19 mouse cellular contexts compared by ENCODE assay signal in genomic region chr11:117880977-117881358, GRCm38 (mm10). TPM values are rescaled to one million over a fixed set of nuclear protein-coding genes. Genes with fewer than 3 reads are reported as not detected.
DNase-seq lines count a peak whose midpoint lies in the region; ATAC-seq and TF ChIP-seq lines count a peak whose summit lies in the region.
"Had no signal": no experiment of that assay in that cellular context is flagged by ENCODE, and none has a peak within 500 bp of the region (broad histone marks: within the 10 kb centered on the region; RNA-seq: fewer than 3 reads in every experiment).

No protein-coding gene starts in this region.

- ATAC-seq in lung, embryonic 14.5 days (ENCODE audit: insufficient read depth) = no peak
- no peak for ATAC-seq in megakaryocyte-erythroid progenitor cell, adult 5-6 weeks (replicated peaks; ENCODE audit: low FRiP score, low TSS enrichment, poor library complexity, severe bottlenecking)
- ATAC-seq: inflammation-experienced regulatory T-cells, adult 6 months; Patski had no signal

- H3K36me3 ChIP-seq in heart, embryonic 10.5 days = no peaks in the 10 kb centered on the region
- H3K36me3 ChIP-seq in lung, embryonic 14.5 days (ENCODE audit: insufficient read depth) = no peaks in the 10 kb centered on the region
- H3K36me3 ChIP-seq in myocyte (ENCODE audit: control insufficient read depth, insufficient read depth) = no peaks in the 10 kb centered on the region

- no peak for TF ChIP-seq POLR2A in myocyte (IDR thresholded peaks at IDR 0.05; ENCODE audit: insufficient read length, low read depth)

- no peak for DNase-seq in heart, embryonic 10.5 days (ENCODE audit: low spot score)
- no peak for DNase-seq in heart, adult 18-20 months
- DNase-seq in lung, embryonic 14.5 days = no peak
- no peak for DNase-seq in lung, postnatal 10 days
- DNase-seq in adipocyte (ENCODE audit: low spot score) = peak; percentile 47
- no peak for DNase-seq in gastrocnemius, postnatal 25 days
- DNase-seq: adrenal gland, postnatal 10 days; embryo, embryonic 11 days; thymus, postnatal 4 days had no signal

- H3K27me3 ChIP-seq in heart, embryonic 10.5 days (ENCODE audit: insufficient read depth, poor library complexity, severe bottlenecking) = peaks cover 6% of the 10 kb centered on the region; the same call in 1 of the 2 replicates
- H3K27me3 ChIP-seq in lung, embryonic 14.5 days (ENCODE audit: insufficient read depth, low read length) = no peaks in the 10 kb centered on the region
- no peaks in the 10 kb centered on the region for H3K27me3 ChIP-seq in myocyte (ENCODE audit: control insufficient read depth, insufficient read depth, insufficient read length)
- H3K27me3 ChIP-seq: Patski had no signal

- no peaks in the 10 kb centered on the region for H3K9me3 ChIP-seq in heart, embryonic 10.5 days
- H3K9me3 ChIP-seq in lung, embryonic 14.5 days (ENCODE audit: low read depth, low read length) = no peaks in the 10 kb centered on the region

- H3K79me2 ChIP-seq in myocyte (ENCODE audit: control insufficient read depth, insufficient read depth) = no peaks in the 10 kb centered on the region

- peaks cover 60% of the 10 kb centered on the region for H3K4me1 ChIP-seq in heart, embryonic 10.5 days
- H3K4me1 ChIP-seq in lung, embryonic 14.5 days (ENCODE audit: insufficient read depth) = peaks cover 27% of the 10 kb centered on the region

- no peak for TF ChIP-seq CTCF in lung, embryonic 14.5 days (IDR thresholded peaks at IDR 0.05; ENCODE audit: low read depth)

- H3K27ac ChIP-seq in heart, embryonic 10.5 days = peak overlapping the region; percentile 74; the same call in 1 of the 2 replicates
- H3K27ac ChIP-seq in lung, embryonic 14.5 days (ENCODE audit: low read depth) = peak overlapping the region; percentile 69

- no peak overlapping the region; the same call in 1 of the 2 replicates for H3K4me2 ChIP-seq in lung, embryonic 14.5 days
- H3K4me2 ChIP-seq in myocyte (ENCODE audit: low read depth) = no peak overlapping the region
- H3K4me2 ChIP-seq: midbrain, embryonic 11.5 days had no signal

- H3K9ac ChIP-seq in lung, embryonic 14.5 days = peak overlapping the region; percentile 8; the same call in 1 of the 2 replicates

- WGBS in heart, embryonic 10.5 days = 65% methylated on average over 6 of the region's 6 CpGs
- 67% methylated on average over 6 of the region's 6 CpGs for WGBS in lung, embryonic 14.5 days

- no peak overlapping the region for H3K4me3 ChIP-seq in heart, embryonic 10.5 days
- no peak overlapping the region for H3K4me3 ChIP-seq in lung, embryonic 14.5 days (ENCODE audit: low read depth, low read length)
- no peak overlapping the region for H3K4me3 ChIP-seq in myocyte

- no peak overlapping the region for H3ac ChIP-seq in myocyte (ENCODE audit: control insufficient read depth, insufficient read length)

TF ChIP-seq in myocyte, 11 proteins besides CTCF, POLR2A, EP300 and RAD21:
- no peak for TF ChIP-seq MYOG (IDR thresholded peaks at IDR 0.05; ENCODE audit: control insufficient read depth in 1 of 3, insufficient read depth in 1 of 3, insufficient read length in 2 of 3, low read depth in 2 of 3)
- no peak for TF ChIP-seq SRF (IDR thresholded peaks at IDR 0.05; ENCODE audit: control insufficient read depth, insufficient read length, low read depth)
- TF ChIP-seq USF1 (IDR thresholded peaks at IDR 0.05; ENCODE audit: low read depth) = peak; percentile 44
- no peak for TF ChIP-seq TCF3 (IDR thresholded peaks at IDR 0.05; ENCODE audit: insufficient read length, low read depth)

RNA-seq across cellular contexts. Expression of gene Tha1, which starts 7.7 kb away (rescaled TPM):
- 4.0 and 4.3 TPM in 2 replicates for polyA plus RNA-seq in heart, embryonic 10.5 days (2016; fragmentation: Nextera tagmentation; extraction: Ambion mirVana)
- 10 to 100 TPM; 10.6 to 10.8 TPM for total RNA-seq in heart, adult 18-20 months (2021)
- polyA plus RNA-seq in lung, embryonic 14.5 days (2014; fragmentation: Nextera tagmentation; extraction: Ambion mirVana) = 3.4 and 3.7 TPM in 2 replicates
- 2.5 TPM for polyA plus RNA-seq in myocyte (2012; fragmentation: generic; extraction: Trizol)
- total RNA-seq in megakaryocyte-erythroid progenitor cell, adult 5-6 weeks (2014; fragmentation: Nextera tagmentation) = 1.8 and 4.9 TPM in 2 replicates
- 2.8 and 3.8 TPM in 2 replicates for total RNA-seq in megakaryocyte-erythroid progenitor cell, adult 5-6 weeks (2017)
- 1 to 10 TPM; 4.7 to 6.1 TPM for total RNA-seq in gastrocnemius, postnatal 25 days (2021)

RNA-seq across cellular contexts. Expression of gene Tmem235, which starts 20.4 kb away (rescaled TPM):
- not detected in 2 replicates for polyA plus RNA-seq in heart, embryonic 10.5 days (2016; fragmentation: Nextera tagmentation; extraction: Ambion mirVana)
- not detected for total RNA-seq in heart, adult 18-20 months (2021)
- not detected in 2 replicates for polyA plus RNA-seq in lung, embryonic 14.5 days (2014; fragmentation: Nextera tagmentation; extraction: Ambion mirVana)
- not detected for polyA plus RNA-seq in myocyte (2012; fragmentation: generic; extraction: Trizol)
- not detected in 2 replicates for total RNA-seq in megakaryocyte-erythroid progenitor cell, adult 5-6 weeks (2014; fragmentation: Nextera tagmentation)
- not detected in 2 replicates for total RNA-seq in megakaryocyte-erythroid progenitor cell, adult 5-6 weeks (2017)
- total RNA-seq in gastrocnemius, postnatal 25 days (2021) = not detected
- total RNA-seq: adrenal gland, postnatal 10 days; gastrocnemius, adult 8-10 months; left cerebral cortex, postnatal 4 days had no signal
- polyA plus RNA-seq: forebrain, embryonic 11.5 days; heart, embryonic 16.5 days; inflammation-experienced regulatory T-cells, adult 6 months; midbrain, embryonic 11.5 days; neural tube, embryonic 11.5 days had no signal

RNA-seq across cellular contexts. Expression of gene Birc5, which starts 31.9 kb away (rescaled TPM):
- polyA plus RNA-seq in heart, embryonic 10.5 days (2016; fragmentation: Nextera tagmentation; extraction: Ambion mirVana) = 275 and 334 TPM in 2 replicates
- total RNA-seq in heart, adult 18-20 months (2021) = under 1 TPM; 0.23 to 0.84 TPM
- polyA plus RNA-seq in lung, embryonic 14.5 days (2014; fragmentation: Nextera tagmentation; extraction: Ambion mirVana) = 395 and 399 TPM in 2 replicates
- polyA plus RNA-seq in myocyte (2012; fragmentation: generic; extraction: Trizol) = 60.7 TPM
- 164 and 220 TPM in 2 replicates for total RNA-seq in megakaryocyte-erythroid progenitor cell, adult 5-6 weeks (2014; fragmentation: Nextera tagmentation)
- total RNA-seq in megakaryocyte-erythroid progenitor cell, adult 5-6 weeks (2017) = 144 and 182 TPM in 2 replicates
- total RNA-seq in gastrocnemius, postnatal 25 days (2021) = under 1 TPM in 1 of 2 experiments, not detected in 1; 0.86 TPM

RNA-seq across cellular contexts. Expression of gene Tk1, which starts 55.1 kb away (rescaled TPM):
- 124 and 134 TPM in 2 replicates for polyA plus RNA-seq in heart, embryonic 10.5 days (2016; fragmentation: Nextera tagmentation; extraction: Ambion mirVana)
- total RNA-seq in heart, adult 18-20 months (2021) = 1 to 10 TPM; 1.4 to 1.7 TPM
- 144 and 158 TPM in 2 replicates for polyA plus RNA-seq in lung, embryonic 14.5 days (2014; fragmentation: Nextera tagmentation; extraction: Ambion mirVana)
- 52.8 TPM for polyA plus RNA-seq in myocyte (2012; fragmentation: generic; extraction: Trizol)
- total RNA-seq in megakaryocyte-erythroid progenitor cell, adult 5-6 weeks (2014; fragmentation: Nextera tagmentation) = 191 and 266 TPM in 2 replicates
- 46.7 and 52.5 TPM in 2 replicates for total RNA-seq in megakaryocyte-erythroid progenitor cell, adult 5-6 weeks (2017)
- total RNA-seq in gastrocnemius, postnatal 25 days (2021) = 1 to 10 TPM; 2.8 to 4.3 TPM

RNA-seq across cellular contexts. Expression of gene Afmid, which starts 55.2 kb away (rescaled TPM):
- polyA plus RNA-seq in heart, embryonic 10.5 days (2016; fragmentation: Nextera tagmentation; extraction: Ambion mirVana) = 8.8 and 13.5 TPM in 2 replicates
- total RNA-seq in heart, adult 18-20 months (2021) = 1 to 10 TPM; 3.9 to 5.5 TPM
- polyA plus RNA-seq in lung, embryonic 14.5 days (2014; fragmentation: Nextera tagmentation; extraction: Ambion mirVana) = 4.6 TPM in 2 replicates
- polyA plus RNA-seq in myocyte (2012; fragmentation: generic; extraction: Trizol) = 6.1 TPM
- total RNA-seq in megakaryocyte-erythroid progenitor cell, adult 5-6 weeks (2014; fragmentation: Nextera tagmentation) = 7.2 and 9.4 TPM in 2 replicates
- 0.70 and 1.0 TPM in 2 replicates for total RNA-seq in megakaryocyte-erythroid progenitor cell, adult 5-6 weeks (2017)
- total RNA-seq in gastrocnemius, postnatal 25 days (2021) = 1 to 10 TPM; 1.9 to 3.1 TPM

Comparison
In these comparisons a context has a peak if more than half of its experiments do, and no peak if none do; other contexts are left out.
1. RNA of gene Birc5, which starts 31.9 kb away (total RNA-seq): 144 to 220 TPM in megakaryocyte-erythroid progenitor cell, adult 5-6 weeks; 0.86 TPM in gastrocnemius, postnatal 25 days and 0.23 to 0.84 TPM in heart, adult 18-20 months; every median in the first group is over 10 times any median in the second.